ENCODE assay signal across 30 mouse cellular contexts in the genomic region with DNA sequence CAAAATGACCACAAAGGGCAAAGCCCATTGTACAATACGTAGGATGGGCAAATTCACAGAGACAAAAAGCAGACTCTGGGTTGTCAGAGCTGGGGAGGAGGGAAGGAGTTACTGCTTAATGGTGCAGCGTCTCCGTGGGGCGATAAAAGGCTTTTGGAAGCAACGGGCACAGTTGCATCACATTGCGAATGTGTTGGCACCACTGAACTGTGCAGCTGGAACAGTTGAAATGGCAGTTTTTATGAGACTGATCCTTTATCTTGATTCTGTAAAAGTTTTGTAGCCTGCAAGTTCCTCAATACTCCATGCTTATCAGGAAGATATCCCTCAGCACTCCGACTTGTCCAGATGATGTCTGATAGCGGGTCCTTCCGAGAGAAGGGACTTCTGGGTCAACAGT. TPM values are rescaled to one million over a fixed set of nuclear protein-coding genes. Genes with fewer than 3 reads are reported as not detected.
DNase-seq lines count a peak whose midpoint lies in the region; ATAC-seq and TF ChIP-seq lines count a peak whose summit lies in the region.
"Had no signal": no experiment of that assay in that cellular context is flagged by ENCODE, and none has a peak within 500 bp of the region (broad histone marks: within the 10 kb centered on the region; RNA-seq: fewer than 3 reads in every experiment).

No protein-coding gene starts in this region.

- DNase-seq in adrenal gland, postnatal 10 days = peak; percentile 30
- no peak for DNase-seq in adrenal gland, adult 2 months
- peak; percentile 32 for DNase-seq in lung, embryonic 14.5 days
- no peak for DNase-seq in lung, postnatal 14 days
- DNase-seq in neural tube, embryonic 10.5 days (ENCODE audit: extremely low spot score, low spot score) = no peak
- DNase-seq in MEL-GATA-1-ER (ENCODE audit: extremely low read depth, low read depth) = peak; percentile 28
- DNase-seq in liver = no peak
- DNase-seq: adrenal gland, adult 8-10 months; adrenal gland, postnatal 36 days; B cell, adult 2 months; cerebellum, adult 11 months; cerebellum, adult 18-20 months; cerebellum, adult 8-10 months; cerebellum, adult 9-11 months; cerebellum, postnatal 14 days; cerebellum, postnatal 36 days; embryo, embryonic 11 days had no signal

- no peak overlapping the region for H3K4me2 ChIP-seq in lung, embryonic 14.5 days
- no peak overlapping the region for H3K4me2 ChIP-seq in neural tube, embryonic 15.5 days
- H3K4me2 ChIP-seq: embryonic facial prominence, embryonic 13.5 days; embryonic facial prominence, embryonic 15.5 days; forebrain, embryonic 12.5 days had no signal

- H3K27ac ChIP-seq in lung, embryonic 14.5 days (ENCODE audit: low read depth) = no peak overlapping the region
- H3K27ac ChIP-seq in neural tube, embryonic 15.5 days (replicated peaks) = 0 out of 2 replicates have a peak overlapping the region, but pooled peaks have one; percentile 6
- H3K27ac ChIP-seq: embryonic facial prominence, embryonic 13.5 days; embryonic facial prominence, embryonic 15.5 days; forebrain, embryonic 10.5 days; forebrain, embryonic 12.5 days had no signal

- no peaks in the 10 kb centered on the region for H3K36me3 ChIP-seq in lung, embryonic 14.5 days (ENCODE audit: insufficient read depth)
- H3K36me3 ChIP-seq in neural tube, embryonic 15.5 days = no peaks in the 10 kb centered on the region
- H3K36me3 ChIP-seq: embryonic facial prominence, embryonic 13.5 days; embryonic facial prominence, embryonic 15.5 days; forebrain, embryonic 10.5 days; forebrain, embryonic 12.5 days had no signal

- WGBS in lung, embryonic 14.5 days = 60% methylated on average over 9 of the region's 9 CpGs
- 59% methylated on average over 9 of the region's 9 CpGs for WGBS in neural tube, embryonic 15.5 days

- H3K27me3 ChIP-seq in lung, embryonic 14.5 days (ENCODE audit: insufficient read depth, low read length) = no peaks in the 10 kb centered on the region
- no peaks in the 10 kb centered on the region for H3K27me3 ChIP-seq in neural tube, embryonic 15.5 days (replicated peaks)
- H3K27me3 ChIP-seq: embryonic facial prominence, embryonic 13.5 days; forebrain, embryonic 12.5 days had no signal

- H3K4me3 ChIP-seq in lung, embryonic 14.5 days (ENCODE audit: low read depth, low read length) = no peak overlapping the region
- no peak overlapping the region for H3K4me3 ChIP-seq in neural tube, embryonic 15.5 days (replicated peaks)
- H3K4me3 ChIP-seq: embryonic facial prominence, embryonic 13.5 days; embryonic facial prominence, embryonic 15.5 days; erythroblast, embryonic 14.5 days; forebrain, embryonic 10.5 days; forebrain, embryonic 12.5 days had no signal

- no peak for ATAC-seq in lung, embryonic 14.5 days (ENCODE audit: insufficient read depth)
- peak; percentile 23; the same call in 1 of the 2 replicates for ATAC-seq in neural tube, embryonic 15.5 days (ENCODE audit: low FRiP score)
- ATAC-seq: CD4-positive, CD25-positive, alpha-beta regulatory T cell, adult 4 months; forebrain, embryonic 14.5 days; forebrain, embryonic 16.5 days had no signal

- no peaks in the 10 kb centered on the region for H3K4me1 ChIP-seq in lung, embryonic 14.5 days (ENCODE audit: insufficient read depth)
- H3K4me1 ChIP-seq in neural tube, embryonic 15.5 days = peaks cover 23% of the 10 kb centered on the region
- H3K4me1 ChIP-seq: embryonic facial prominence, embryonic 13.5 days had no signal

- H3K9ac ChIP-seq in lung, embryonic 14.5 days = no peak overlapping the region
- no peak overlapping the region for H3K9ac ChIP-seq in neural tube, embryonic 15.5 days (replicated peaks)
- H3K9ac ChIP-seq: embryonic facial prominence, embryonic 13.5 days; embryonic facial prominence, embryonic 15.5 days; forebrain, embryonic 12.5 days had no signal

- H3K9me3 ChIP-seq in lung, embryonic 14.5 days (ENCODE audit: low read depth, low read length) = no peaks in the 10 kb centered on the region
- H3K9me3 ChIP-seq in neural tube, embryonic 15.5 days (replicated peaks) = no peaks in the 10 kb centered on the region
- H3K9me3 ChIP-seq: embryonic facial prominence, embryonic 13.5 days; embryonic facial prominence, embryonic 15.5 days; forebrain, embryonic 10.5 days; forebrain, embryonic 12.5 days had no signal

- no peak for TF ChIP-seq CTCF in lung, embryonic 14.5 days (IDR thresholded peaks at IDR 0.05; ENCODE audit: low read depth)

RNA-seq across cellular contexts. Expression of a gene that starts 15.4 kb away (rescaled TPM):
- not detected for total RNA-seq in adrenal gland, postnatal 10 days (2021)
- total RNA-seq in adrenal gland, adult 2 months (2021) = not detected
- polyA plus RNA-seq in adrenal gland, adult 2 months (2012; rRNA removed) = not detected in 2 replicates
- polyA plus RNA-seq in lung, embryonic 14.5 days (2014; fragmentation: Nextera tagmentation; extraction: Ambion mirVana) = not detected in 2 replicates
- 0.14 TPM in 1 of 2 replicates, not detected in the other for polyA plus RNA-seq in neural tube, embryonic 15.5 days (2015; fragmentation: Nextera tagmentation; extraction: Ambion mirVana)
- total RNA-seq: adrenal gland, adult 8-10 months; adrenal gland, postnatal 36 days; CH12.LX; common myeloid progenitor, adult 5-6 weeks had no signal
- polyA plus RNA-seq: brain, embryonic 14.5 days; CD4-positive, CD25-positive, alpha-beta regulatory T cell, adult 4 months; embryonic facial prominence, embryonic 11.5 days; embryonic facial prominence, embryonic 13.5 days; embryonic facial prominence, embryonic 15.5 days; erythroblast, embryonic 14.5 days; forebrain, embryonic 10.5 days; forebrain, embryonic 12.5 days; forebrain, embryonic 14.5 days had no signal

RNA-seq across cellular contexts. Expression of a gene that starts 25.5 kb away (rescaled TPM):
- 10 to 100 TPM in 1 of 2 experiments, 1 to 10 TPM in 1; 7.5 to 12.7 TPM for total RNA-seq in adrenal gland, postnatal 10 days (2021)
- 1 to 10 TPM; 4.1 to 4.5 TPM for total RNA-seq in adrenal gland, adult 2 months (2021)
- polyA plus RNA-seq in adrenal gland, adult 2 months (2012; rRNA removed) = 1.9 and 2.2 TPM in 2 replicates
- polyA plus RNA-seq in lung, embryonic 14.5 days (2014; fragmentation: Nextera tagmentation; extraction: Ambion mirVana) = 2.6 and 3.4 TPM in 2 replicates
- polyA plus RNA-seq in neural tube, embryonic 15.5 days (2015; fragmentation: Nextera tagmentation; extraction: Ambion mirVana) = 1.1 and 1.4 TPM in 2 replicates
- total RNA-seq: CH12.LX; common myeloid progenitor, adult 5-6 weeks had no signal
- polyA plus RNA-seq: CD4-positive, CD25-positive, alpha-beta regulatory T cell, adult 4 months; embryonic facial prominence, embryonic 11.5 days; embryonic facial prominence, embryonic 13.5 days; erythroblast, embryonic 14.5 days had no signal

RNA-seq across cellular contexts. Expression of a gene that starts 38.1 kb away (rescaled TPM):
- total RNA-seq in adrenal gland, postnatal 10 days (2021) = 100 to 1,000 TPM; 512 to 544 TPM
- total RNA-seq in adrenal gland, adult 2 months (2021) = 100 to 1,000 TPM; 166 to 524 TPM
- 79.2 and 83.3 TPM in 2 replicates for polyA plus RNA-seq in adrenal gland, adult 2 months (2012; rRNA removed)
- polyA plus RNA-seq in lung, embryonic 14.5 days (2014; fragmentation: Nextera tagmentation; extraction: Ambion mirVana) = 950 and 1,052 TPM in 2 replicates
- 417 and 491 TPM in 2 replicates for polyA plus RNA-seq in neural tube, embryonic 15.5 days (2015; fragmentation: Nextera tagmentation; extraction: Ambion mirVana)

RNA-seq across cellular contexts. Expression of a gene that starts 45.5 kb away (rescaled TPM):
- total RNA-seq in adrenal gland, postnatal 10 days (2021) = not detected
- total RNA-seq in adrenal gland, adult 2 months (2021) = under 1 TPM in 1 of 2 experiments, not detected in 1; 0.20 TPM
- not detected in 2 replicates for polyA plus RNA-seq in adrenal gland, adult 2 months (2012; rRNA removed)
- 0.37 TPM in 1 of 2 replicates, not detected in the other for polyA plus RNA-seq in lung, embryonic 14.5 days (2014; fragmentation: Nextera tagmentation; extraction: Ambion mirVana)
- polyA plus RNA-seq in neural tube, embryonic 15.5 days (2015; fragmentation: Nextera tagmentation; extraction: Ambion mirVana) = 0.10 TPM in 1 of 2 replicates, not detected in the other
- total RNA-seq: adrenal gland, postnatal 36 days; CH12.LX; common myeloid progenitor, adult 5-6 weeks had no signal
- polyA plus RNA-seq: CD4-positive, CD25-positive, alpha-beta regulatory T cell, adult 4 months; embryonic facial prominence, embryonic 11.5 days; forebrain, embryonic 14.5 days; forebrain, embryonic 16.5 days had no signal

RNA-seq across cellular contexts. Expression of a gene that starts 51.7 kb away (rescaled TPM):
- 10 to 100 TPM; 12.4 to 12.7 TPM for total RNA-seq in adrenal gland, postnatal 10 days (2021)
- total RNA-seq in adrenal gland, adult 2 months (2021) = 10 to 100 TPM in 1 of 2 experiments, 1 to 10 TPM in 1; 9.5 to 14.7 TPM
- 4.0 and 5.1 TPM in 2 replicates for polyA plus RNA-seq in adrenal gland, adult 2 months (2012; rRNA removed)
- 30.0 and 32.8 TPM in 2 replicates for polyA plus RNA-seq in lung, embryonic 14.5 days (2014; fragmentation: Nextera tagmentation; extraction: Ambion mirVana)
- 21.0 and 25.1 TPM in 2 replicates for polyA plus RNA-seq in neural tube, embryonic 15.5 days (2015; fragmentation: Nextera tagmentation; extraction: Ambion mirVana)

Comparison
In these comparisons a context has a peak if more than half of its experiments do, and no peak if none do; other contexts are left out.
1. DNase-seq: peak in adrenal gland, postnatal 10 days (single experiment), lung, embryonic 14.5 days (single experiment) and MEL-GATA-1-ER (single experiment); none in adrenal gland, adult 2 months (single experiment), lung, postnatal 14 days (single experiment), neural tube, embryonic 10.5 days (single experiment) and liver (single experiment).